ENCODE assay signal across 11 mouse cellular contexts in the genomic region with DNA sequence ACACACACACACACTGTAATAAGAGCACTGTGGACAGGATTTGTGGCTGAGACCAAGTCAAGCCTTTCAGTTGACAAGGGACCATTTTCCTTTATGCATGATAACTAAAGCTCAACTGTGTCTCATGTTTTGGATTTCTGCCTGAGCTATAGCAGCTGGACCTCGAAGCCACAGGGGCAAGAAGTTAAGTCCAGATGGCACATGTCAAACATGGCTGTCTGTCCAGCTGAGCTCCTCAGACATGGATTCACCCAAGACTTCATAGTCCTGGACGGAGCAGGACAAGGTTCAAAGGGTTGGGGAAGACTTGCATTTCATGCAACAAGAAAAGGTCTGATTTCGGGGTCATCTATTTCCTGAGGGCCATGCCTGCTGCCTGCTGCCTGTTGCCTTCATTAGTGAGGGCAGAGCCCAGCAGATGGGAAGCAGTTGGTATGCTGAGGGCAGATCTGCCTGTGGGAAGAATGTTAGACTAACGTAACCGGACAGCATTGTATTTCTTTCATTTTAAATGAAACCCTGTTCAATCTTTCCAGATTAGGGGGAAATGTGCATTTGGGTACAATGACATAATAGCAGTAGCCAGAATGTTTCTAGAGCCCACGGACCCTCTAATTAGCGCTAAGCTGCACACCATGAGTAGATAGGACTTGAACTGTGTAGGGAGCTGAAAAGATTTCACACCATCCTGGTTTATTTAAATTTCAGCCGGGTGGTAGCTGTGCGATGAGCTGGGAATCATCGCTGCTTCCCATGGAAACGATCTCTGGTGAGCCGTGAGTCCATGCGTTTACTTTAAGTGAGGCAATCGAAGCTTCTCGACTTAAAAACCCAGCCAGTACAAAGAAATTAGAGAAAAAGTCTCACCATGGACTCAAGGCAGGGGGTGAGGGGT.
DNase-seq lines count a peak whose midpoint lies in the region; ATAC-seq and TF ChIP-seq lines count a peak whose summit lies in the region.
"Had no signal": no experiment of that assay in that cellular context is flagged by ENCODE, and none has a peak within 500 bp of the region (broad histone marks: within the 10 kb centered on the region; RNA-seq: fewer than 3 reads in every experiment).

No protein-coding gene starts in this region.

- H3K4me1 ChIP-seq in kidney, embryonic 15.5 days, result peaks cover 37% of the 10 kb centered on the region
- H3K4me1 ChIP-seq in midbrain, embryonic 14.5 days (ENCODE audit: control insufficient read depth, insufficient read depth, low read length), result peaks cover 45% of the 10 kb centered on the region
- H3K4me1 ChIP-seq in midbrain, embryonic 13.5 days (replicated peaks), result peaks cover 52% of the 10 kb centered on the region
- peaks cover 20% of the 10 kb centered on the region; the same call in 1 of the 2 replicates for H3K4me1 ChIP-seq in forebrain, postnatal 0 days (ENCODE audit: insufficient read depth)

- no peak overlapping the region for H3K9ac ChIP-seq in kidney, embryonic 15.5 days
- no peak overlapping the region for H3K9ac ChIP-seq in midbrain, embryonic 14.5 days (replicated peaks; ENCODE audit: low read length)
- H3K9ac ChIP-seq in midbrain, embryonic 13.5 days (replicated peaks), result no peak overlapping the region
- no peak overlapping the region for H3K9ac ChIP-seq in forebrain, postnatal 0 days
- H3K9ac ChIP-seq: liver, embryonic 13.5 days had no signal

- no peak for DNase-seq in kidney, postnatal 36 days
- DNase-seq in midbrain, embryonic 14.5 days, result peak; percentile 29
- peak; percentile 57 for DNase-seq in forebrain, postnatal 0 days
- no peak for DNase-seq in MN1 (ENCODE audit: low spot score)
- DNase-seq in gastrocnemius, postnatal 10 days, result no peak
- DNase-seq: adrenal gland, adult 8-10 months; liver, embryonic 13.5 days; right cerebral cortex, postnatal 25 days had no signal

- H3K27me3 ChIP-seq in kidney, embryonic 15.5 days, result no peaks in the 10 kb centered on the region
- no peaks in the 10 kb centered on the region for H3K27me3 ChIP-seq in midbrain, embryonic 14.5 days (ENCODE audit: control insufficient read depth, insufficient read depth, low read length)
- H3K27me3 ChIP-seq in midbrain, embryonic 13.5 days, result no peaks in the 10 kb centered on the region
- no peaks in the 10 kb centered on the region for H3K27me3 ChIP-seq in forebrain, postnatal 0 days (ENCODE audit: insufficient read depth, low read length)
- H3K27me3 ChIP-seq: CH12.LX; liver, embryonic 13.5 days had no signal

- H3K4me2 ChIP-seq in kidney, embryonic 15.5 days, result no peak overlapping the region
- no peak overlapping the region for H3K4me2 ChIP-seq in midbrain, embryonic 14.5 days (ENCODE audit: low read length)
- no peak overlapping the region for H3K4me2 ChIP-seq in midbrain, embryonic 13.5 days (replicated peaks)
- H3K4me2 ChIP-seq in forebrain, postnatal 0 days (ENCODE audit: low read depth), result no peak overlapping the region
- H3K4me2 ChIP-seq: liver, embryonic 13.5 days had no signal

- no peak overlapping the region for H3K27ac ChIP-seq in kidney, embryonic 15.5 days
- H3K27ac ChIP-seq in midbrain, embryonic 14.5 days (replicated peaks; ENCODE audit: low read depth, low read length), result 0 out of 2 replicates have a peak overlapping the region, but pooled peaks have one; percentile 5
- no peak overlapping the region for H3K27ac ChIP-seq in midbrain, embryonic 13.5 days
- H3K27ac ChIP-seq in forebrain, postnatal 0 days (ENCODE audit: low read depth, low read length), result no peak overlapping the region
- H3K27ac ChIP-seq: liver, embryonic 13.5 days had no signal

- no peaks in the 10 kb centered on the region for H3K9me3 ChIP-seq in kidney, embryonic 15.5 days (replicated peaks)
- H3K9me3 ChIP-seq in midbrain, embryonic 14.5 days (ENCODE audit: control insufficient read depth, low read length), result no peaks in the 10 kb centered on the region
- H3K9me3 ChIP-seq in midbrain, embryonic 13.5 days, result no peaks in the 10 kb centered on the region
- no peaks in the 10 kb centered on the region for H3K9me3 ChIP-seq in forebrain, postnatal 0 days (ENCODE audit: low read length)
- H3K9me3 ChIP-seq: liver, embryonic 13.5 days had no signal

- ATAC-seq in kidney, embryonic 15.5 days (replicated peaks; ENCODE audit: low FRiP score), result peak; percentile 24; the same call in 1 of the 2 replicates
- ATAC-seq in midbrain, embryonic 14.5 days (ENCODE audit: low FRiP score, low TSS enrichment), result no peak
- ATAC-seq in midbrain, embryonic 13.5 days, result no peak
- peak; percentile 54; the same call in 1 of the 2 replicates for ATAC-seq in forebrain, postnatal 0 days

- no peak overlapping the region for H3K4me3 ChIP-seq in kidney, embryonic 15.5 days (replicated peaks)
- no peak overlapping the region for H3K4me3 ChIP-seq in midbrain, embryonic 14.5 days (replicated peaks; ENCODE audit: low read depth, low read length)
- H3K4me3 ChIP-seq in midbrain, embryonic 13.5 days (replicated peaks), result no peak overlapping the region
- no peak overlapping the region for H3K4me3 ChIP-seq in forebrain, postnatal 0 days (ENCODE audit: low read depth, low read length)
- H3K4me3 ChIP-seq: liver, embryonic 13.5 days had no signal

- 59% methylated on average over 15 of the region's 15 CpGs for WGBS in kidney, embryonic 15.5 days
- 43% methylated on average over 15 of the region's 15 CpGs for WGBS in midbrain, embryonic 14.5 days
- WGBS in midbrain, embryonic 13.5 days, result 46% methylated on average over 15 of the region's 15 CpGs
- 21% methylated on average over 15 of the region's 15 CpGs for WGBS in forebrain, postnatal 0 days

- no peaks in the 10 kb centered on the region for H3K36me3 ChIP-seq in kidney, embryonic 15.5 days
- no peaks in the 10 kb centered on the region for H3K36me3 ChIP-seq in midbrain, embryonic 14.5 days (ENCODE audit: control insufficient read depth, insufficient read depth, low read length)
- H3K36me3 ChIP-seq in midbrain, embryonic 13.5 days, result no peaks in the 10 kb centered on the region
- no peaks in the 10 kb centered on the region for H3K36me3 ChIP-seq in forebrain, postnatal 0 days (ENCODE audit: insufficient read depth)
- H3K36me3 ChIP-seq: liver, embryonic 13.5 days had no signal

- no peak for TF ChIP-seq CTCF in forebrain, postnatal 0 days (IDR thresholded peaks at IDR 0.05; ENCODE audit: low read depth)

Comparison
In these comparisons a context has a peak if more than half of its experiments do, and no peak if none do; other contexts are left out.
1. ATAC-seq: peak in kidney, embryonic 15.5 days (single experiment) and forebrain, postnatal 0 days (single experiment); none in midbrain, embryonic 14.5 days (single experiment) and midbrain, embryonic 13.5 days (single experiment).
2. DNase-seq: peak in midbrain, embryonic 14.5 days (single experiment) and forebrain, postnatal 0 days (single experiment); none in kidney, postnatal 36 days (0 of 2), MN1 (single experiment) and gastrocnemius, postnatal 10 days (single experiment).